Mouse (Mus musculus): ENCODE data around the gene Ptpn18.
A peak's percentile ranks its signal among the peaks of the same experiment; 100 is the strongest.
"Not testable (repeated sequence)": the region's sequence is repeated elsewhere in the genome, so short reads cannot be mapped to it uniquely, and the experiment has no call there.

Ptpn18 gene

DNA sequence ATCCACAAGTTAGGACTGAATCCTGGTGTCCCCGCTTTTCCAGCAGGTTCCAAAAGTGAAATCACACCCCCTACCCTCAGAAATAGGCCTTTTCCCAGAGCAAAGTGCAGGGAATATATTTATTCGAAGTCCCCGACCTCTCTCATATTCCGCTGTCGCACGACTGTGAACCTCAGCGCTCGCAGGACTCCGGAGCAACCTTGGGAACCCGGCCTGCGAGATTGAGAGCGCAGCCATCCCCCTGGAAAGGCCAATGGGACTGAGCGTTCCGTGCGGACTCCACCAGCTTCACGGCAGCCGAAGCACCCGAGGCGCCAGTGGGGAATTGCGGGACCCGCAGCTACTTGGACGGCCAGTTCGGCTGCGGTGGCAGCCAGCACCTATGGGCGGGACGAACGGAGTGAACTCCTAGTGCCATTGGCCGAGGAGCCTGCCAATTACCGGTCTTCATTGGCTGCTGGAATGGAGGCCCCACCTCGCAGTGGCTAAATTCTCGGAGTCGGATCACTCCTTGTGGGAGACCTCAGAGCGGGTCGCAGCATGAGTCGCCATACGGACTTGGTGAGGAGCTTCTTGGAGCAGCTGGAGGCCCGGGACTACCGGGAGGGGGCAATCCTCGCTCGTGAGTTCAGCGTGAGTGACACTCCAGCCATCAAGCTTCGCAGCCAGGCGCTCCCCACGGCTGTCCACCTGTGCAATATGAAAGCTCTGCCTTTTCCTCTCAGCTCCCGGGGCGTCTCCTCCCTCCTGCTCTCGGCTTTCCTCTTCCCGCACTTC is at the start of gene Ptpn18:
Gene Ptpn18 (plus strand): TSS at position 479 of the 777 bp plus-strand sequence.
- DNase-seq, result peak; percentile 90 to 91

DNA sequence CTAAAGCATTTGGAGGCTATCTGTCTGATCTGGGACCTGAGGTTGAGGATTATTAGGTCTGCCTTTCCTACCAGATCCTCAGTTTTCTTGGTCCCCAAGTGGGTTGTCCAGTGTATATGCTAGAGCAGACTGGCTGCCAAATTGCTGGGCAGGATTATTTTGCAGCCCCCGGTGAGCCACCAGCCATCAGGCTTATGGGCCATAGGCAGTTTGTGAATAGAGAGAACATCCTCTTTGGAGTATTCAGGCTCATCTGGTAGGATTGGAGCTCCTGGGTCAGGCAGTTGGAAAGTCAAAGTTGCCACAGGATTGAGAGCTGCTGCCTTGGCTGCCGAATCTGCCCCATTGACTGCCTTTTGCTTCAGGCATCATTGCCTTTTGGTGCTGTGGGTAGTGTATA is 31.1 kb upstream of the Ptpn18 start:
- no peak for DNase-seq

DNA sequence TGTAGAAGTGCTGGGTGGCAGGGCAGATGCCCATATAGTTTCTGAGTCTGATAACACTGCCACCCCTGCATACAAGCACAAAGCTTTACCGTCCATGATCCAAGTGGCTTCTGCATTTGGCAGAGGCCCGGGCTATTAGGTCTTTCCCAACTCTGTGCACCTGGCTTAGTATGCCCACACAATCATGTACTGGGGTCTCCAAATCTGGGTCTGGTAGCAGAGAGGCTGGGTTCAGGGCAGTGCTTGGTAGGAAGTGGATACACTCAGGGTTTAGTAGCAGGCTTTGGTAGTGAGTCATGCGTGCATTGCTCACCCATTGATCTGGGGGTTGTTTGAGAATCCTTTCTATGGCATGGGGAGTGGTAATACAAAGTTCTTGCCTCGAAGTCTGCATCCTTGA is 30.3 kb upstream of the Ptpn18 start:
- no peak for DNase-seq

DNA sequence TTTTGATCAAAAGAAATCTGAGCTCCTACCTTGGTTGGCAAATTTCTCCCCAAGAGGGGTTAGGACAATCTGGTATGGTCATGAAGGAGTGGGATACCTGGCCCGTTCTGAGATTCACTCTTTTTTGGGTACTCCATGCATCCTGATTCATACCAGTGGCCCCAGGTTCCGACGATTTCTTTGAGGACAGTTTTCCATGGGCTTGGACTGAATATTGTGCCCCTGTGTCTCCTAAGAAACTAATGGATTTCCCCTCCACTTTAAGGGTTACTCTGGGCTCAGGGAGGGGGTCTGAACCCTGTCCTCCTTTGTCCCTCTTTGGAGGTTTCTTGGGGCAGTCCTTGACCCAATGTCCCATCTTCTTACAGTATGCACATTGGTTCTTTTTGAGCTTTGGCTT is 28.6 kb upstream of the Ptpn18 start:
- no peak for DNase-seq

DNA sequence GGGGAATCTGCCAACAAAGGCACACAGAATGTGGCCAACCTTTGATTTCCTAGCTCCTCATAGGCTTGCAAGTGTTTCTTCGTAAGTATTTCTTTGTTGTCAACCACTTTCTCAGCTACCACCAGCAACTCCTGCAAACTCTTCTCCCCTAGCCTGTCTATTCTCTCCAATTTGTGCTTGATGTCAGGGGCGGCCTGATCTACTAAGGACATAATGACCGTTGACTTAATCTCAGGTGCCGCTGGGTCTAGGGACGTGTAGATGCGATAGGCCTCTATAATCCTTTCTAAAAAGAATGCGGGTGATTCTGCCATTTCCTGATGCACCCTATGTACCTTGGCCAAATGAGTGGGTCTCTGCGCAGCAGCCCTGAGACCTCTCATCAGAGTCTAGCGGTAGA is 28.1 kb upstream of the Ptpn18 start:
- DNase-seq, result no peak

DNA sequence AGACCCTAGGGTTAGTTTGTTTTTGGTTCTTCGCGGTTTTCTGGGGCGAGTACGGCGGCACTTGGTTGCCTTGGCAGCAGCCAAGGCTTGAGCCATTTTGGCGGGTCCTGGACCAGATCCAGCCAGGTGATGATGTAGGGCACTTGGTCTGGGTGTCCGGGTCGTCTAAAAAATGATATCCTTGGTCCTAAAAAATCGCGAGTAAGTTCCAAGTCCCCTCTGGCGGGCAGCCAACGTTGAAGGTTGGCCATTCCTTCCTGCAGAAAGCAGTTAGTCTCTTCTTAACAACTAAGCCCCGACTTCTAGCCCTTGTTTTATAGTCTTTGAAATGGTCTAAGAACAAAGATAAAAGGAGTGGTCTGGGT is 27.2 kb upstream of the Ptpn18 start:
- DNase-seq, result no peak

DNA sequence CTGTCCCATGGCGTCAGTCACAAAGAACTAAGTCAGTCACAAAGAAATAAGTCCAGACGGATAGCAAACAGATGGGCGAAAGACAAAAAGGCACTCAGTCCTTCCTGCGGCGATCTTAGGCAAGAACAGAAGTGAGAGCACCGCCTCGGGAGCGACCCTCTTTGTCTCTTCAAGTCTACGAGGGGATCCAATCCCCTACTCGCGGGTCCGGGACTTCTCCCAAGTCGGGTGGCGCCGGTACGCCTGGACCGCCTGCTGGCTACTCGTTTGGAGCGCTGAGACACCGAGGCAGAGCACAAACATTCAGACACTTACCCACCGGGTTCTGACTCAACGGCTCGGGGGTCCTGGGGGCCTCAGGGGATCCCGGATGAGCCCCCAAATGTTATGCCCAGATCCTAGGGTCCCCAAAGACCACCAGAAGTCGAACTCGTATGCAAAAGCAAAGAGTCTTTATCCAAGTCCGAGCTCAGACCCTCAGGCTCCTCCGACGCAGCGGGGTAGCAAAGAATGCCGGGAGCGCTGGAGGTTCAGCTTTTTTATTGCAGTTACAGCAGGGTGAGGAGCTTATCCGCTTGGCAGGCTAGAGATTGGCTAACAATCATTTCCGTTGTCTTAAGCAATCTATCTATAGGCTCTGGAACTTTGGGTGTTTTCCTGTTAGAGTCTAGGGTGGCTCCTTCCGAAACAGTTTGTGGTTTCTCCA is 26.6 kb upstream of the Ptpn18 start:
- peak; percentile 38 to 41 for DNase-seq

DNA sequence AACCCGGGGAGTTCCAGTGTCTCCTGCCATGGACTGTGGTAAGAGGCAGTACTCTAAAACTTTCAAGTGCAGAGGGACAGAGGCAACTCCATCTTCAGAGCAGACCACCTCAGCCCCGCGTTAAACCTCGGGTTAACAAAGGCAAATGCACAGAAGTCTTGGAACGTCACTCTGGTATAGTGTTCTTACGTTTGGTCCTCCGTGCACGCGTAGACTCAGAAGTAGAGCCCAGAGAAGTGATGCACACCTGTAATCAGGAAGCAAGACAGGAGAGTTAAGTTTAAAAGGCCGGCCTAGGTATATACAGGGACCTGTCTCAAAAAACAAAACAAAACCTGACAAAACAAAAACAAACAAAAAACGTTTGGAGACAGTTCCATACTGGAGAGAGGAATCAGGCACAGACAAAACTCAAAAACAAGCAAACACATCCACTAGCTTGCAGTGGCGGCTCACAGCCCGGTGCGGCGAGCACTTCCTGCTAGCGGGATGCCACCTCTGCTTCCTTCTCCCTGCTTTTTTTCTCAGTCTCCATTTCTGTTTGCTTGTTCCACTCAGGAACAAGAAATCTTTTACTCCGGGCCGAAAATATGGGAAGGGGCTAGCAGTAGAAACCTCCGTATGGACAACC is 25.6 kb upstream of the Ptpn18 start:
- peak; percentile 51 to 52 for DNase-seq

DNA sequence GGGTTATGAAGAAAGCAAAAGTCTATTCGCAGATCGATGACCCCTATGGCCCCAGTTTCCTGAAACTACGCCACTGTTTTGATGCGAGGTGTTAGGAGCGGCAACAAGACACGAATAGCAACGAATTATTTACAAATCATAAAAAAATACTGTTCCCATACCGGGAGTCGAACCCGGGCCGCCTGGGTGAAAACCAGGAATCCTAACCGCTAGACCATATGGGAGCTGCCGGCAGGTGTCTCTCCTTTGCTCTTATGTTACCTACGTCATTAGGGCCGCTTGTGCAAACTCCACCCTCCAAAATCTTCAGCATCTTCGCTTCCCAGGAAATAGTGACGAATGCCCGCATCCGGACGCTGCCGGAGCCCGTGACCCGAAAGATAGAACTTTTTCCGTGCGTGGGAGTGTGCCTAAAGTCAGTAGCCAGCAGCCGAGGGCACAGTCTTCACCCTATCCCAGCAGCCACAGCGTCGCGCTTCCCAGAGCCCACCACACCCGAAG is 24.9 kb upstream of the Ptpn18 start:
- DNase-seq, result peak; percentile 91

DNA sequence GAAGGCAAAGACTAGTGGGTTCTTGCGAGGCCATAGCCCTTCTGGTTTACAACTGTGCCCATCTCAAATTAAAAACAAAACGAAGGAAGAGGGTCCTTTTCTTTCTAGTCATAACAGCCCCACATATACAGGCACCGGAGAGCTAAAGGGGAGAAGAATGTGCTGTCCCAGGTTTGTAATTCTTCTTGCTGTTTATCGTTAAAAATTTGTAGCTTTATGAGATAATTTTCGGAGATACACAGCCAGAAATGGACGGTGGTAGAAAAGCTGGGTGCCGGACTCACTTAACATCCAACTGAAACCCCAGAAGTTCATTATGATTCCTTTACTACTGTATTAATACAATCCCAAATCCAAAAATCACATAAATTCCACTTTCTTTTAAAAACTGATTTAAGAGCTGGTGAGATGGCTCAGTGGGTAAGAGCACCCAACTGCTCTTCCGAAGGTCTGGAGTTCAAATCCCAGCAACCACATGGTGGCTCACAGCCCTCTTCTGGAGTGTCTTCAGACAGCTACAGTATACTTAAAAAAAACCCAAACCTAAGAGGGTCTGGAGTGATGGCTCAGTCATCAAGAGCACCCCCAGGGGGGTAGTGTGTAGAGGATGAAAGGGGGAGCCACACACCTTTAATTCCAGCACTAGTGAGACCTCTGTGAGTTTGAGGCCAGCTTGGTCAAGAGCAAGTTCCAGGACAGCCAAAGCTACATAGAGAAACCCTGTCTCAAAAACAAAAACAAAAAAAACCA is 24.0 kb upstream of the Ptpn18 start:
- DNase-seq, result no peak

DNA sequence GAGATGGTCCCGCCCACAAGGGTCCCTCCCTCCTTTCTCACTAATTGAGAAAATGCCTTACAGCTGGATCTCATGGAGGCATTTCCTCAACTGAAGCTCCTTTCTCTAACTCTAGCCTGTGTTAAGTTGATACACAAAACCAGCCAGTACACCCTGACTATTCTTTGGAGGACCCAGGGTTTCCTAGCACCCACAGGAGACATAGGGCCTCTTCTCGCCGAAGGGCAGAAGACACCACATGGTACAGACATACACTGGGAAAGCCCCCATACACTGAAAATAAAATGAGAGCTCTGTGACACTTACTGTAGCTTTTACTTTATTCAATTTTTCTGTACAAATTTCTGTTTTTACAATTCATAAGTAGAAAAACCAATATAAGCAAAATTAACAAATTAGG is 23.2 kb upstream of the Ptpn18 start:
- DNase-seq, result no peak

DNA sequence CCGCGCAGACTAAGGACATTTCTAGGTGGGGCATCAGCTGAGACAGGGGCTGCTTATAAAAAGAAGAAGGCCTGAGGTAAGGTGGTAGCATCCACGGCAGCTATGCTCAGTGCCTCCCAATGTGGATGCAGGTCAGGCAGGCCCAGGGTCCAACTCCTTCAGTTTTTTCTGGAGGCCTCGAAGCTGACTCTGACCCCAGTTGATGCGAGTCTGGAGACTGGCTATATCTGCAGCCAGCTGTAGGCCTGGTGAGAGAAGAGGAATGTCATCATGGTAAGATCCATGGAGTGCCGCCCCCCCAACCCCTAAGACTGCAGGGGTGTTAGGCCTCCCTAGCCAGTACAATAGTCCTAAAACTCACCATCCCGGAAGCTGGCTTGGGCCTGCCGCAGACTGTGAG is 22.2 kb upstream of the Ptpn18 start:
- not testable (repeated sequence) for DNase-seq

DNA sequence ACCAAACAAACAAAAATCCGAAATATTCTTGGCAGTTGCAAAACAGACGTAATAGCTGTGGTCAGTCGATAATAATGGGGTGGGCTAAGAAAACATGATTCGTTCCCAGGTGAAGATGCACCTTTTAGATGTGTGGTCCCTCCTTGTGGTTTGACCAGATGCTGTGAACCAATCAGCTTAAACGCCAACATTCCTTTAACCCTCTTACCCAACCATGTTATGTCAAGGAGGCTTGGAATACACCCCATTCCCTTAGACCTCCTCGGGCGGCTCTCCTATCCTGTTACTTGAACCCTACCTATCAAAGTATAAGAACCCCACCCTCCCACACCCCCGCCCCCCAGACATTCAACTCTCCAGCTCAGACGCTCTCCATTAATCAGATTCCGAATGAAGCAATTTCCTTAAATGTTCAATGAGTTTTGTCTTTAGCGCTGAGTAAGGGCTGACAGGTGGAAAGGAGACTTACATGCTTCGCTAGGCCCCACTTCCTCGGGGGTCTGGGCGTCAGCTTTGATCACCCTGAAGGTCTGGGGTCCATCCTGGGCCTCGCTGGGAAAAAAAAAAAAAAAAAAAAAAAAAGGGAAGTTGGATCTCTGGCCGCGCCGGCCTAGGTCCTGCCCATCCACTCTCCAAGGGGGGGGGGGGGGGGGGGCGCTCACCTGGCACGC is 21.0 kb upstream of the Ptpn18 start:
- DNase-seq, result no peak

DNA sequence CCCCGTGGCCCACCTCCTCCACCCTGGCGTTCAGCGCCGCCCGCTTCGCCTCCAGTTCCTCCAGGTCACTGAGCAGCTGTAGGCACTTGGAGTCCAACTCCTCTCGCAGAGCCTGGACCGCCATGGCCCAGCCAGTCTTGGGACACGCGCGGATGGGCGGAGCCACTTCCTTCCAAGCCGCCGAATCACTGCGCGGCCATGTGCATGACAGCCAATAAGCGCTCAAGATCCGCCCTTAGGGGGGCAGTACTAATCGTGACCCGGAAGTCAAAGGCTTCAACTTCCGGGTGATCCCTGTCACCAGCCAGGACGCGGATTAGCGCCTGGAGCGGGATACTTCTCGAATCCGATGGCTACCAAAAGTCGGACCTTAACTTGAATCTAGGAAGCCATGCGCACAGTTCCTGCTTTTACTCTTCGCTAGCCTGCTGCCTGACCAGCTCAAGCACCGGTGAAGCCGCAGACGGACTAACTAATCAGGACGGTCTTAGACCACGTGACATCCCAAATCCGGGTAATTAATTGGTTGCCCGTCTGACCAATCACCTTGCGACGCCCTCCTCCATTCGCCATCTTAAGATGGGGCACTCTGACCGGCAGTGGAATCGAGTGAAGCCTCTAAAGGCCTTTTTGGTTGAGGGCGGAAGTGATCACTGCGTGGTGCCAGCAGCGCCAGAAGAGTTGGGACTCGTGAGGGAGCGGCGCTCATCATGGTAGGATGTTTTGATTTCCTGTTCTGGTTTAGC is 20.2 kb upstream of the Ptpn18 start, which contains the start of the genes Ccdc115 and Imp4:
Gene Ccdc115 (minus strand): TSS at position 458 of the 746 bp plus-strand sequence.
Gene Imp4 (plus strand): TSS at position 637 of the 746 bp plus-strand sequence.
- DNase-seq, result peak; percentile 93 to 94

DNA sequence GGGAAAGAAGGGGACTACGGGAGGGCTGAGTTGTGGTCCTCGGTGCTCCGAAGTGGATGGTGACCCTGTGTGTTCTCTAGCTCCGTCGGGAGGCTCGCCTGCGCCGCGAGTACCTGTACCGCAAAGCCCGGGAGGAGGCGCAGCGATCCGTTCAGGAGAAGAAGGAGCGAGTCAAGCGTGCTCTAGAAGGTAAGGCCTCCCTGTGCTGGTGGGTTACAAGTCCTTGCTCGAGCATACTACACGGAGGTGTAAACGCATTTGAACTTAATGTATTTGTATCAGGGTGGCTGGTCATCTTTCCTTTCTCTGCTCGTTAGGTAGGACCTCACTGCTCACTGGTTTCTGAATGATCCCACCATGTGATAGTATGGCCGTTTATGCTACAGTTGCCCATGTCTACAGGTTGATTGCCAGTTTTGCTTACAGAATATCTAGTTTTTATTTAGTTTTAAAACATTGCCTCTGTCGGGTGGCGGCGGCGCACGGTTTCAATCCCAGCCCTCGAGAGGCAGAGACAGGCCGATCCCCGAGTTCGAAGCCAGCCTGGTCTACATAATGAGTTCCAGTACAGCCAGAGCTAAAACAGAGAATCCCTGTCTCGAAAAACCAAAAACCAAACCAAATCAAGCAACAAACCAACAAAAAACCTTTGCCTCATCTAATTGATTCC is 19.5 kb upstream of the Ptpn18 start:
- DNase-seq, result peak; percentile 54

DNA sequence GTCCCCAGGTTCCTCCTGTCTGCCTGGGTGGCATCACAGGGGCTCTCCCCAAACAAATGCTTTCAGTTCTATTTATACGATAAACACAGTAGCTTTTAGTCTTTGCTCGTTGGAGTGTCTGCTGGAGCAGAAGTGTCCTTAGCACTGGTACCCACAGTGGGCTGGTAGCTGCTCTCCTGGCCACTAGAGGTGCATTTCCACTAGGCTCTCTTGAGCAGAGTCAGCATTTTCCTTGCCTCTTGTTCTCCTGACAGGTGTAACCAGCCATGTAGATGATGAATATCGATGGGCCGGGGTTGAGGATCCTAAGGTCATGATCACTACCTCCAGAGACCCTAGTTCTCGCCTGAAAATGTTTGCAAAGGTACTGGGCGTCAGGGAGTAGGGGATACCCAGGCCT is 16.4 kb upstream of the Ptpn18 start:
- DNase-seq, result no peak

DNA sequence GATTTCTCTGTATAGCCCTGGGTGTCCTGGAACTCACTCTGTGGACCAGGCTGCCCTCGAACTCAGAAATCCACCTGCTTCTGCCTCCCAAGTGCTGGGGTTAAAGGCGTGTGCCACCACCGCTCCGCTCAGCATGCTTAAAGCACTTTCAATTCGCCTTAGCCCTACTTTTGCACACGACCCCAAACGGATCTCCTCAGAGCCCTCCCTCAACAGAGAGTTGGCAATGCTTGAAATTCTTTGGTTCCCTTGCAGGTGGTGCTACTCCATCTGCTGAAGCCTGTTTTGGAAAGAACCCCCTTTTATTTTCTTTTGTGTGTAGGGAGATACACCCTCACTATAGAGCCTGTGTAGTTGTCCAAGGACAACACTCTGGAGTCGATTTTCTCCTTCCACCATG is 1.1 kb upstream of the Ptpn18 start:
- peak in 1 of 2 experiments; percentile 34 for DNase-seq

DNA sequence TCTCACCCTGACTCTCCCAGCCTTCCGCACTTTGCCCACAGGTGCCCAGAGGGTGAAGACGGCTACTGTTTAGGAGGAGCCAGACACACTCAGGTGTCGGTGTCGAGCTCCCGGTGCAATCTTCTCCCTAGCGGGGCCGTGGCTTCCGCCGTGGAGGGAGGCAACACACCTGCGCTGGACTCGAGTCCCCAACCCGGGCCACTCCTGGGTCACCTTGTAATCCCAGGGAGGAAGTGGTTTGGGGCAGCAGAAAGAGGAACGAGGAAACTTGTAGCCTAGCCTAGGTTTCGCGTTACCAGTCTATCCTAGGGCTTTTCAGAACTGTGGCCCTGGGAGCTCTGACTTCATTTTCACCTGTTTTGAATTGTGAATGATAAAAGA is 489 bp downstream of the Ptpn18 start:
- DNase-seq, result peak; percentile 51 to 52

DNA sequence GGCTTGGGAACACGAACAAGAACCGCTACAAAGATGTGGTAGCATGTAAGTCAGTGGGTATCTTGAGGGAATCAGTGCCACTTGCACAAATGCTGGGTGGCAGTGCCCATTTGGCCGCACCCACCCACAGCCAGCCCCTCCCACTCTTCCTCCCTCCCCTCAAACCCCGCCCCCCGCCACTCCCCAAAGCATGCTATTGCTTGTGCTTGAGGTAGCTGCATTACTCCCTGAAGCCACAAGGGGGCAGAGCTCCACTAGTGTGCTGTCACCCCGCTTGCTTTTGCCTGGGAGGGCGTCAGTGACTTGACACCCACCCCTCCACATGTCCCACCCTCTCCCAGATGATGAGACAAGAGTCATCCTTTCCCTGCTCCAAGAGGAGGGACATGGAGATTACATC is 3.2 kb downstream of the Ptpn18 start:
- DNase-seq, result peak; percentile 88 to 89

DNA sequence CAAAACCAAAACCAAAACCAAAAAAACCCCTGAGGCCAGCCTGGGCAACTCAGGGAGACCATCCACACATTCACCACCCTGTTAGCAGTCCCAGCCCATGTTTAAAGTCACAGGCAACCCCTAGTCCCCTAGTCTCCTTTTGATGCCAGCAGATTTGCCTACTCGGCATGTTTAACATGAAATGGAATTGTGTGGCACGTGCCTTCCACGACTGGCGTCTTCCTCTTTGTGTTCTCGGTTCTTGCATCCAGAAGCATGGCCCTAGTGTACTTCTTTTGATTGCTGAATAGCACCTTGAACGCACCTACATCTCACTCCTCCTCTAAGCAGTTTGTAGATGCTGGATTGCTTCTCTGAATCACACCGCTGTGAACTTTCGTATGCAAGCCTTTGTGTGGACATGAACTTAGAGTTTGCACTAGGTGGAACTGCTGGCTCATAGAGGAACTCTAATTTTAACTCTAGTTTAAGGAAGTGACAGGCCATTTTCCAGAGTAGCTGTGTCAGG is 4.8 kb downstream of the Ptpn18 start:
- DNase-seq, result peak; percentile 59 to 64

DNA sequence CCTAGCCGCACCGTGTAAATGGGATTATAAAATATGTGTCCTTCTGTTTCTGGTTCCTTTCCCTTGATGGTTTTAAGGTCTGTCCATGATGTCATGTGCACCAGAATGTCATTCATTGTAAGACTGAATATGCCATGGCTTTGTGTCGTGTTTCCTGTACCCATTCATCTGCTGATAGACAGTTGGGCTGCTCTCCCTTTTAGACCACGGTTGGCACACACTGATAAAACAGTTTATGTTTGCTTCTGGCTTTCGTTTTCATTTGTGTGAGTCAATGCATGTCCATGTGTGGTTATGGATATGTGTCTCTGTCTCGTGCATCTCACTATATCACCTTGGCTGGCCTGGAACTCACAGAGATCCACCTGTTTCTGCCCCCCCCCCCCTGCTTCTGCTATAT is 5.9 kb downstream of the Ptpn18 start:
- no peak for DNase-seq
